Mouse (Mus musculus): ENCODE data around the gene Olfr815.
"Not testable (repeated sequence)": the region's sequence is repeated elsewhere in the genome, so short reads cannot be mapped to it uniquely, and the experiment has no call there.

- TF ChIP-seq CTCF (IDR thresholded peaks at IDR 0.05; ENCODE audit: control insufficient read depth, insufficient read depth, low read length); POLR2A (IDR thresholded peaks at IDR 0.05; ENCODE audit: borderline replicate concordance, control insufficient read depth, low read depth, low read length): not testable (repeated sequence)
Measured at GRCm38 (mm10) chr10:129905767-129906166, at the start of gene Olfr815.
